In the genomic region with DNA sequence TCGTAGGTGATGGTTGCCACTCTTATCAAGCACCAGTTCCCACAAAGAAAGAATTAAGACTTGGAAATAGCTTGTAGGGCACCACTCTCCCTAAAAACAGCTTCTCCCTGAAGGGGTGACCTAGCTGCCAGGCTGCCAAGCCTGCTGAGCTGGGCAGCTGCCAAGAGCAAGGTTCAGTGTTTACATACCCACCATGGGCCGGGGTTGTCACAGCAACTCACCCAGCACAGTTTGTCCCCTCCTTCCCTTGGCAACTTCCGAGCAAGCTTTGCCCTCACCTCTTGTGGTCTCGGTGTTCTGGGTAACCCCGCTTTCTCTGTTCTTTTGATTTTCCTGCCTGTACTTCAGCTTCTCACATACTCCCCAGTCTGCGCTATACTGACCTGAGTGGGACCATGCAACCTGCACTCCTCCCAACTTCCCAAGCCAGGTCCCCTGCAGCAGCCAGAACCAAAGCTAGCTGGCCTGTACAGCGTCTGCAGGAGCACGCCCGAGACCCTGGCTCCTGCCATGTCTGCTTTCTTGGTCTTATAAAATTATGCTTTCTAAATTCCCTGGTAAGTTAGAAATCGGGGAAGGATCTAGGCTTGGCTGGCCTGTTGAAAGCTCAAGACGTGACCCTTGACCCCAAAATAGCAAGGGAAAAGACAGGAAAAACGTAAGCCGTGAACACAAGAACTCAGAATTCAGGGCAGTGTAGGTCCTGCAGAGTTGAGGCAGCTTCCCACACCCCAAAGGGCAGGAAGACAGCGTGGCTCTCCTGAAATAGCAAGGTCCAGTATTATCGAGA, we compare ENCODE assay signal across 9 mouse cellular contexts. TPM values are rescaled to one million over a fixed set of nuclear protein-coding genes. Genes with fewer than 3 reads are reported as not detected.
DNase-seq lines count a peak whose midpoint lies in the region; ATAC-seq and TF ChIP-seq lines count a peak whose summit lies in the region.
"Had no signal": no experiment of that assay in that cellular context is flagged by ENCODE, and none has a peak within 500 bp of the region (broad histone marks: within the 10 kb centered on the region; RNA-seq: fewer than 3 reads in every experiment).

No protein-coding gene starts in this region.

- whole genome bisulfite sequencing in intestine, embryonic 14.5 days = 75% methylated on average over 15 of the region's 15 CpGs
- 78% methylated on average over 15 of the region's 15 CpGs for WGBS in neural tube, embryonic 14.5 days

- H3K27me3 ChIP-seq in intestine, embryonic 14.5 days (replicated peaks; ENCODE audit: control insufficient read depth, insufficient read depth, low read length) = no peaks in the 10 kb centered on the region
- H3K27me3 ChIP-seq in neural tube, embryonic 14.5 days (ENCODE audit: control insufficient read depth, insufficient read depth, low read length) = no peaks in the 10 kb centered on the region
- H3K27me3 ChIP-seq: neural tube, embryonic 12.5 days had no signal

- H3K36me3 ChIP-seq in intestine, embryonic 14.5 days (ENCODE audit: control insufficient read depth, insufficient read depth, low read length) = peaks cover 9% of the 10 kb centered on the region
- H3K36me3 ChIP-seq in neural tube, embryonic 14.5 days (ENCODE audit: control insufficient read depth, insufficient read depth, low read length) = peaks cover 5% of the 10 kb centered on the region; the same call in 1 of the 2 replicates

- peak overlapping the region; percentile 75 for H3K27ac ChIP-seq in gastrocnemius, adult 2 months
- no peak overlapping the region; the same call in 1 of the 2 replicates for H3K27ac ChIP-seq in intestine, embryonic 14.5 days (ENCODE audit: low read depth)
- peak overlapping the region; percentile 48; the same call in 1 of the 2 replicates for H3K27ac ChIP-seq in neural tube, embryonic 14.5 days (ENCODE audit: low read depth, low read length)
- H3K27ac ChIP-seq: neural tube, embryonic 12.5 days had no signal

- 0 out of 2 replicates have a peak, but pooled peaks have one; percentile 29 for ATAC-seq in intestine, embryonic 14.5 days (replicated peaks; ENCODE audit: low FRiP score, low TSS enrichment, low read depth)
- peak; percentile 76 for ATAC-seq in neural tube, embryonic 14.5 days (ENCODE audit: low read depth)
- no peak for ATAC-seq in erythroid progenitor cell, adult 5-6 weeks (replicated peaks; ENCODE audit: low FRiP score, poor library complexity, severe bottlenecking)

- H3K4me3 ChIP-seq in gastrocnemius, adult 2 months = no peak overlapping the region
- H3K4me3 ChIP-seq in intestine, embryonic 14.5 days (ENCODE audit: low read depth, low read length) = no peak overlapping the region
- no peak overlapping the region for H3K4me3 ChIP-seq in neural tube, embryonic 14.5 days (ENCODE audit: low read depth, low read length)
- H3K4me3 ChIP-seq: neural tube, embryonic 12.5 days had no signal

- H3K4me1 ChIP-seq in intestine, embryonic 14.5 days (replicated peaks; ENCODE audit: control insufficient read depth, insufficient read depth, low read length) = peaks cover 10% of the 10 kb centered on the region
- peaks cover 3% of the 10 kb centered on the region; the same call in 1 of the 2 replicates for H3K4me1 ChIP-seq in neural tube, embryonic 14.5 days (ENCODE audit: control insufficient read depth, insufficient read depth, low read length)

- intact Hi-C loops in gastrocnemius, adult 2 months (cut with DNase I) = no loop called here
- intact Hi-C loops in gastrocnemius, postnatal 14 days (cut with DNase I; ENCODE audit: low total_unique reads) = no loop called here
- intact Hi-C loops in left cerebral cortex, postnatal 25 days (cut with DNase I) = no loop called here

- no peak overlapping the region for H3K4me2 ChIP-seq in intestine, embryonic 14.5 days (ENCODE audit: low read length)
- H3K4me2 ChIP-seq in neural tube, embryonic 14.5 days (ENCODE audit: low read depth, low read length) = no peak overlapping the region
- H3K4me2 ChIP-seq: neural tube, embryonic 12.5 days had no signal

- no peak overlapping the region for H3K9ac ChIP-seq in intestine, embryonic 14.5 days (ENCODE audit: low read length)
- H3K9ac ChIP-seq in neural tube, embryonic 14.5 days (replicated peaks; ENCODE audit: low read depth, low read length) = no peak overlapping the region
- H3K9ac ChIP-seq: neural tube, embryonic 12.5 days had no signal

- peak; percentile 66 for DNase-seq in gastrocnemius, adult 2 months
- DNase-seq in gastrocnemius, postnatal 14 days = no peak
- DNase-seq in MN1 (ENCODE audit: low spot score) = peak; percentile 76
- peak; percentile 59 to 68 for DNase-seq in cerebellum, postnatal 36 days
- DNase-seq in intestine, embryonic 14.5 days (ENCODE audit: low spot score) = no peak
- peak; percentile 53 to 57 for DNase-seq in left cerebral cortex, postnatal 25 days (ENCODE audit: low spot score in 2 of 2)

- H3K9me3 ChIP-seq in intestine, embryonic 14.5 days (ENCODE audit: control insufficient read depth, low read length) = no peaks in the 10 kb centered on the region
- H3K9me3 ChIP-seq in neural tube, embryonic 14.5 days (ENCODE audit: control insufficient read depth, low read length) = no peaks in the 10 kb centered on the region
- H3K9me3 ChIP-seq: neural tube, embryonic 12.5 days had no signal

- TF ChIP-seq CTCF in gastrocnemius, adult 2 months (IDR thresholded peaks at IDR 0.05) = no peak

RNA-seq across cellular contexts. Expression of a gene that starts 17.6 kb away (rescaled TPM):
- total RNA-seq in gastrocnemius, adult 2 months (2021) = 10 to 100 TPM; 57.7 to 71.8 TPM
- total RNA-seq in gastrocnemius, postnatal 14 days (2021) = 10 to 100 TPM; 51.8 to 57.5 TPM
- polyA plus RNA-seq in intestine, embryonic 14.5 days (2014; fragmentation: Nextera tagmentation; extraction: Ambion mirVana) = 248 and 249 TPM in 2 replicates
- total RNA-seq in left cerebral cortex, postnatal 25 days (2021) = 10 to 100 TPM; 42.9 to 48.8 TPM
- 94.2 and 99.8 TPM in 2 replicates for polyA plus RNA-seq in neural tube, embryonic 14.5 days (2014; fragmentation: Nextera tagmentation; extraction: Ambion mirVana)
- total RNA-seq in erythroid progenitor cell, adult 5-6 weeks (2015; ENCODE audit: low replicate concordance) = 103 and 153 TPM in 2 replicates
- total RNA-seq in erythroid progenitor cell, adult 5-6 weeks (2017; ENCODE audit: low replicate concordance) = 69.4 and 86.4 TPM in 2 replicates

RNA-seq across cellular contexts. Expression of a gene that starts 17.8 kb away (rescaled TPM):
- 100 to 1,000 TPM; 142 to 184 TPM for total RNA-seq in gastrocnemius, adult 2 months (2021)
- total RNA-seq in gastrocnemius, postnatal 14 days (2021) = 100 to 1,000 TPM; 179 to 184 TPM
- 414 and 436 TPM in 2 replicates for polyA plus RNA-seq in intestine, embryonic 14.5 days (2014; fragmentation: Nextera tagmentation; extraction: Ambion mirVana)
- total RNA-seq in left cerebral cortex, postnatal 25 days (2021) = 100 to 1,000 TPM; 112 to 120 TPM
- 242 and 258 TPM in 2 replicates for polyA plus RNA-seq in neural tube, embryonic 14.5 days (2014; fragmentation: Nextera tagmentation; extraction: Ambion mirVana)
- total RNA-seq in erythroid progenitor cell, adult 5-6 weeks (2015; ENCODE audit: low replicate concordance) = 61.2 and 143 TPM in 2 replicates
- total RNA-seq in erythroid progenitor cell, adult 5-6 weeks (2017; ENCODE audit: low replicate concordance) = 76.0 and 79.9 TPM in 2 replicates

RNA-seq across cellular contexts. Expression of a gene that starts 31.5 kb away (rescaled TPM):
- 10 to 100 TPM; 14.6 to 19.0 TPM for total RNA-seq in gastrocnemius, adult 2 months (2021)
- total RNA-seq in gastrocnemius, postnatal 14 days (2021) = 10 to 100 TPM; 26.3 to 32.3 TPM
- polyA plus RNA-seq in intestine, embryonic 14.5 days (2014; fragmentation: Nextera tagmentation; extraction: Ambion mirVana) = 75.5 and 79.8 TPM in 2 replicates
- 10 to 100 TPM; 22.4 to 31.2 TPM for total RNA-seq in left cerebral cortex, postnatal 25 days (2021)
- polyA plus RNA-seq in neural tube, embryonic 14.5 days (2014; fragmentation: Nextera tagmentation; extraction: Ambion mirVana) = 40.0 and 44.7 TPM in 2 replicates
- total RNA-seq in erythroid progenitor cell, adult 5-6 weeks (2015; ENCODE audit: low replicate concordance) = 452 and 538 TPM in 2 replicates
- total RNA-seq in erythroid progenitor cell, adult 5-6 weeks (2017; ENCODE audit: low replicate concordance) = 191 and 249 TPM in 2 replicates

RNA-seq across cellular contexts. Expression of a gene that starts 44.2 kb away (rescaled TPM):
- total RNA-seq in gastrocnemius, adult 2 months (2021) = under 1 TPM; 0.61 to 0.87 TPM
- 1 to 10 TPM; 1.7 to 1.9 TPM for total RNA-seq in gastrocnemius, postnatal 14 days (2021)
- 11.7 and 14.1 TPM in 2 replicates for polyA plus RNA-seq in intestine, embryonic 14.5 days (2014; fragmentation: Nextera tagmentation; extraction: Ambion mirVana)
- 1 to 10 TPM; 3.1 to 4.5 TPM for total RNA-seq in left cerebral cortex, postnatal 25 days (2021)
- polyA plus RNA-seq in neural tube, embryonic 14.5 days (2014; fragmentation: Nextera tagmentation; extraction: Ambion mirVana) = 2.6 and 4.4 TPM in 2 replicates
- 39.3 and 91.8 TPM in 2 replicates for total RNA-seq in erythroid progenitor cell, adult 5-6 weeks (2015; ENCODE audit: low replicate concordance)
- 91.8 and 94.2 TPM in 2 replicates for total RNA-seq in erythroid progenitor cell, adult 5-6 weeks (2017; ENCODE audit: low replicate concordance)

RNA-seq across cellular contexts. Expression of a gene that starts 46.8 kb away (rescaled TPM):
- total RNA-seq in gastrocnemius, adult 2 months (2021) = 100 to 1,000 TPM; 145 to 182 TPM
- total RNA-seq in gastrocnemius, postnatal 14 days (2021) = 100 to 1,000 TPM; 207 to 228 TPM
- 440 and 466 TPM in 2 replicates for polyA plus RNA-seq in intestine, embryonic 14.5 days (2014; fragmentation: Nextera tagmentation; extraction: Ambion mirVana)
- total RNA-seq in left cerebral cortex, postnatal 25 days (2021) = 100 to 1,000 TPM; 315 to 349 TPM
- polyA plus RNA-seq in neural tube, embryonic 14.5 days (2014; fragmentation: Nextera tagmentation; extraction: Ambion mirVana) = 634 and 689 TPM in 2 replicates
- total RNA-seq in erythroid progenitor cell, adult 5-6 weeks (2015; ENCODE audit: low replicate concordance) = 26.0 and 63.4 TPM in 2 replicates
- 21.9 and 23.3 TPM in 2 replicates for total RNA-seq in erythroid progenitor cell, adult 5-6 weeks (2017; ENCODE audit: low replicate concordance)

Comparison
In these comparisons a context has a peak if more than half of its experiments do, and no peak if none do; other contexts are left out.
1. DNase-seq: peak in gastrocnemius, adult 2 months (single experiment), MN1 (single experiment), cerebellum, postnatal 36 days (2 of 2) and left cerebral cortex, postnatal 25 days (2 of 2); none in gastrocnemius, postnatal 14 days (single experiment) and intestine, embryonic 14.5 days (single experiment).
2. RNA of a gene that starts 31.5 kb away (total RNA-seq): 191 to 538 TPM in erythroid progenitor cell, adult 5-6 weeks; 26.3 to 32.3 TPM in gastrocnemius, postnatal 14 days, 22.4 to 31.2 TPM in left cerebral cortex, postnatal 25 days and 14.6 to 19.0 TPM in gastrocnemius, adult 2 months; every median in the first group is over 4 times any median in the second.